Mouse (Mus musculus): ENCODE measurements at regions not wholly inside any gene's neighbourhood (a gene's known extent, or its start where the extent isn't known, plus 50 kb on each side); places are given as distances from the start of the nearest gene placed in this dataset.

DNA sequence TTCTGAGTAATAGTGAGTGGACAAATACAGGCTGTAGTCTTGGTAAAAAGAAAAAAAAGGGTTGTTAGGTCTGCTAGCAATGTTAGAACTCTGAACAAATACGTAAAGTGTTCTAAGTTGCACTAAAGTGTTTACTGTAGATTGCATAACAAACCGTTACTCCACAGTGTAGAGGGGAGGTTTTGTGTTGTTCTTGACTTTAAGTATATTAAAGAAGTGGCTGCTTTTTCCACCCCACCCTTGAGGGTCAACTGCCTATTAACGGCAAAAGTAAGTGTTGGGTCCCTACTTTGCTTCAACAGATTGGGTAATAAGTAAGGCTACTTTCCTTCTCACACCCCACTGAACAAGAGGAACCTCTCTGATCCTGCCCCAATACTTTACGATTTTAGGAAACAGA, 323.9 kb upstream of the Btbd3 start:
- H3K4me3 ChIP-seq (replicated peaks) = no peak overlapping the region
- H3K4me2 ChIP-seq = no peak overlapping the region
- H3K36me3 ChIP-seq (replicated peaks) = no peaks in the 10 kb centered on the region
- WGBS (ENCODE audit: insufficient replicate concordance) = 56% methylated on average over 4 of the region's 4 CpGs
- no peaks in the 10 kb centered on the region for H3K4me1 ChIP-seq (replicated peaks)
- H3K9me3 ChIP-seq (replicated peaks) = no peaks in the 10 kb centered on the region
- no peak for ATAC-seq (ENCODE audit: insufficient read depth)
- no peak overlapping the region for H3K27ac ChIP-seq (replicated peaks)
- H3K27me3 ChIP-seq = no peaks in the 10 kb centered on the region
- no peak overlapping the region for H3K9ac ChIP-seq

DNA sequence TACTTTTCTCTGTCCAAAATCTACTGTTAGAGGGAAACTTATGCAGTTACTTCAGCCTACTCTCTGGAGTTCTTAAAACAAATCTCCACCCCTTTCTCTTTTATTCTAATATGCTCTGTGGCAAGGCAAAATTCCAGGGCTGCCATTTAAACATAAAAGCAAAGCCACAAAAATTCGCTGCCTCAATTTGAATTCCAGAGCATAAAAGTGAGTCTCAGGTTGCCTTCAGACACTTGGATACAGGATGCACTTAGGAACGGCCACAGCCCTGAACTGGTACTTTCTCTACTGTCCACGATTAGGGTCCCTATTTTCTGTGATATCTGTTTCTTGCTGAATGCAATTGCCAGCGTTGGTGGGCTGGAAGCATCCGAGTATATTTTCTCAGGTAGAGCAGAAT, 330.9 kb upstream of the Btbd3 start:
- Histone ChIP-seq H3K36me3 (replicated peaks) (no peaks in the 10 kb centered on the region), H3K27me3 (no peaks in the 10 kb centered on the region), H3K4me3 (replicated peaks) (no peak overlapping the region), H3K4me2 (no peak overlapping the region), H3K9ac (no peak overlapping the region), H3K4me1 (replicated peaks) (no peaks in the 10 kb centered on the region), H3K27ac (replicated peaks) (no peak overlapping the region), H3K9me3 (replicated peaks) (no peaks in the 10 kb centered on the region)
- 47% methylated on average over 5 of the region's 5 CpGs for WGBS (ENCODE audit: insufficient replicate concordance)
- ATAC-seq (ENCODE audit: insufficient read depth) = no peak

- no peak overlapping the region for H3K4me3 ChIP-seq (replicated peaks)
- no peak overlapping the region for H3K9ac ChIP-seq
- H3K27ac ChIP-seq (replicated peaks) = no peak overlapping the region
- H3K4me1 ChIP-seq (replicated peaks) = no peaks in the 10 kb centered on the region
- H3K27me3 ChIP-seq = no peaks in the 10 kb centered on the region
- ATAC-seq (ENCODE audit: insufficient read depth) = no peak
- H3K4me2 ChIP-seq = no peak overlapping the region
- no peaks in the 10 kb centered on the region for H3K36me3 ChIP-seq (replicated peaks)
- 54% methylated on average over 2 of the region's 2 CpGs for WGBS (ENCODE audit: insufficient replicate concordance)
- no peaks in the 10 kb centered on the region for H3K9me3 ChIP-seq (replicated peaks)
Observed at GRCm38 (mm10) chr2:137924576-137924975, 331.8 kb upstream of the Btbd3 start.

DNA sequence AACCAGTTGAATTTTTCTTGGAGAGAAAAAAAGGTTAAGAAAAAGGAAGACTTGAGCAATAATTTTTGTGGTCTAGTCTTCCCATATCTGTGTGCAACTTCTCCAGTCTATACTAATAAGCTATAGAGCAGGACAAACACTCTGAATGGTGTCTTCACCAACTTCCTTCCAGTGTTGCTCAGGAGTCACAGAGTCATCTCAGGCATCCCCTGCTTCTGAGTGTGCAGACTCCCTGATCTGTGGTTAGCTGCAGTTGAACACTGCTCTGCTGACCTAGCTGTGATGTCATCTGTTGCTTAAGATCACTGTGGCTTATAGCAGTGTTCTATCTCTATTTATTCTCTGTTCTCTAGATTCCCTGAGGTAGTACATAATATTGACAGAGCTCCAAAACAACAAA, 357.9 kb upstream of the Btbd3 start:
- no peak overlapping the region for H3K4me2 ChIP-seq
- 0 out of 2 replicates have a peak, but pooled peaks have one; percentile 22 for ATAC-seq (ENCODE audit: insufficient read depth)

DNA sequence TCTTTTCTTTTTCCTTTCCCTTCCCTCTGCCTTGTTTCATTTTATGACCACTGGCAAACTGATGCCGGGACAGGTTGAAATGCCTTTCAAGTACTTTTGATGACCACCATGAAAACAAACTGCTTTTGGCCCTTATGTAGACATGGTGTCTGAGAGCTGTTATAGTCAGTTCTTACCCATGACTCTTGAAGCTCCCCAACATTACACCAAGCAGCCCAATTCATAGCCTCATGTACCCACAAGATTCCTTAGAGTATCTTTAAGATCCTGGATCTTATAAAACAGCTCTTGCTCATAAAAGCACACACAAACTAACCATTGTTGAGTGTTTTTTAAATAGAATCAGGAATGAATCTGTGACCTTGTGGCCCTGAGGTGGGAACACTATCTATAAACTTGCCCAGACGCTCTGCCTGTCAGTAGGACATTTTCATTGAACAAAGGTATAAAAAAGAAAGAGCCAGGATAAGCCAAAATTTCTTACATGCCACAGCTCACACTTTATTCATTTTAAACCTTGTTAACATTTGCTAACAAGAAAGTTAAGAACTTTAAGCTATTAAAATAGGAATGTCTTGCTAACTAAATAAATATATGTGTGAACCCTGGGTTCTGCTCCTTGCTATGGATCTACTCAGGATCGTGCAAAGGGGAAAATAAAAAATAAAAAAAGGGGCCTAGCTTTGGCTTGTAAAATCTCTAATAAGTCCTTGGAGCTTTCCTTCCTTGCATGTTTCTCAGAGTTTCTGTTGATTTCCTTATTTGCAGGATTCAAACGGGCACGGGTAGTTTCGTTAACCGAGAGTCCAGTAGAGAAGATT, 375.9 kb upstream of the Btbd3 start:
- Histone ChIP-seq H3K4me2 (no peak overlapping the region), H3K36me3 (replicated peaks) (no peaks in the 10 kb centered on the region), H3K27me3 (no peaks in the 10 kb centered on the region), H3K9ac (no peak overlapping the region), H3K27ac (replicated peaks) (no peak overlapping the region), H3K9me3 (replicated peaks) (no peaks in the 10 kb centered on the region), H3K4me3 (replicated peaks) (no peak overlapping the region), H3K4me1 (replicated peaks) (no peaks in the 10 kb centered on the region)
- WGBS (ENCODE audit: insufficient replicate concordance) = 46% methylated on average over 7 of the region's 7 CpGs
- ATAC-seq (ENCODE audit: insufficient read depth) = no peak

More for the DNA sequence above, 357.9 kb upstream of the Btbd3 start:
- Histone ChIP-seq H3K4me1 (replicated peaks) (no peaks in the 10 kb centered on the region), H3K27ac (replicated peaks) (no peak overlapping the region), H3K9ac (no peak overlapping the region), H3K27me3 (no peaks in the 10 kb centered on the region), H3K4me3 (replicated peaks) (no peak overlapping the region), H3K9me3 (replicated peaks) (no peaks in the 10 kb centered on the region), H3K36me3 (replicated peaks) (no peaks in the 10 kb centered on the region)

- Histone ChIP-seq H3K4me1 (replicated peaks) (no peaks in the 10 kb centered on the region), H3K9ac (no peak overlapping the region), H3K27ac (replicated peaks) (no peak overlapping the region), H3K4me3 (replicated peaks) (no peak overlapping the region), H3K4me2 (no peak overlapping the region), H3K27me3 (no peaks in the 10 kb centered on the region), H3K36me3 (replicated peaks) (no peaks in the 10 kb centered on the region), H3K9me3 (replicated peaks) (no peaks in the 10 kb centered on the region)
- no peak for ATAC-seq (ENCODE audit: insufficient read depth)
- 45% methylated on average over 4 of the region's 4 CpGs for WGBS (ENCODE audit: insufficient replicate concordance)
Observed at GRCm38 (mm10) chr2:137869676-137870075, 386.7 kb upstream of the Btbd3 start.

DNA sequence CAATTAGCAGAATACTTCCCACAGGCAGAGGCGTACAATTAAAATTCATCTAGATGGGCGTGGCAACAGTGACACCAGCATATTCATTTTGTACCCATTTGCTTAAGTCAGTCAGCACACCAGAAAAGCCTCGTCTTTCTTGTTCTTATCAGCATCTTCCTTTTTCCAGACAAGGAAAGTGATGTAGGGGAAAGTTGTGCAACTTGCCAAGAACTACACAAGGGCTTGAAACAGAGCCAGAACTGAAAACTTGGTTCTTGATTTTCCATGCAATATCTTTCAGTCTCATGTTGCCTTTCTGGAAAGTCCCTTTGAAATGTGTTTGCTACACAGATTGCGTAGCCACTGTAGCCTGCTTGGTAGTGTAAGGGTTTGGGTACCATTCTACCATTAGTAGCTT, 401.9 kb upstream of the Btbd3 start:
- 52% methylated on average over 4 of the region's 4 CpGs for WGBS (ENCODE audit: insufficient replicate concordance)
- H3K36me3 ChIP-seq (replicated peaks) = no peaks in the 10 kb centered on the region
- no peaks in the 10 kb centered on the region for H3K4me1 ChIP-seq (replicated peaks)

GRCm38 (mm10) chr2:137853399-137854259, 402.7 kb upstream of the Btbd3 start:
- Histone ChIP-seq H3K27ac (replicated peaks) (no peak overlapping the region), H3K27me3 (no peaks in the 10 kb centered on the region), H3K4me2 (no peak overlapping the region), H3K9ac (no peak overlapping the region), H3K36me3 (replicated peaks) (no peaks in the 10 kb centered on the region), H3K9me3 (replicated peaks) (no peaks in the 10 kb centered on the region), H3K4me3 (replicated peaks) (no peak overlapping the region), H3K4me1 (replicated peaks) (no peaks in the 10 kb centered on the region)
- ATAC-seq (ENCODE audit: insufficient read depth) = no peak
- 66% methylated on average over 10 of the region's 10 CpGs for WGBS (ENCODE audit: insufficient replicate concordance)

More for the DNA sequence above, 401.9 kb upstream of the Btbd3 start:
- no peak for ATAC-seq (ENCODE audit: insufficient read depth)
- no peak overlapping the region for H3K4me2 ChIP-seq
- no peaks in the 10 kb centered on the region for H3K27me3 ChIP-seq
- H3K4me3 ChIP-seq (replicated peaks) = no peak overlapping the region
- no peak overlapping the region for H3K27ac ChIP-seq (replicated peaks)
- no peak overlapping the region for H3K9ac ChIP-seq
- no peaks in the 10 kb centered on the region for H3K9me3 ChIP-seq (replicated peaks)

DNA sequence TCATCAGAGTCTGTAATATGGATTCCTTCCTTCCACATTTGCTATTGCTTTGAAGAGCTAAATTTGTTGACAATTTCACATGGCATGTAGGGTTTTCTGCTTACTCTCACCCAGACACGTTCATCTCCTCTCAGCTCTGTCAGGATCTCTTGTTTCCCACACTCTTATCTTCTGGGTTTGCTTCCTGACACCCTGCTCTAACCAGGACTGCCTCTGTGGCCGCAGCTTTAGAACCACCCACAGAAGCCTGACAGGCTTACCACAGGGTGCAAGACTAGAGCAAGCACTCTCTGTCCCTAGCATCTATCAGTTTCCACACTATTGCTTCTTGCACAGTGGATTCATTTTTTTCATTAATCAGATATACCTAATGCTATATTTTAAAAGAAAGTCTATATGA, 408.5 kb upstream of the Btbd3 start:
- no peak for ATAC-seq (ENCODE audit: insufficient read depth)
- 3% methylated on average over 2 of the region's 2 CpGs for WGBS (ENCODE audit: insufficient replicate concordance)
- Histone ChIP-seq H3K36me3 (replicated peaks) (no peaks in the 10 kb centered on the region), H3K9ac (no peak overlapping the region), H3K9me3 (replicated peaks) (no peaks in the 10 kb centered on the region), H3K27ac (replicated peaks) (no peak overlapping the region), H3K4me3 (replicated peaks) (no peak overlapping the region), H3K27me3 (no peaks in the 10 kb centered on the region), H3K4me1 (replicated peaks) (no peaks in the 10 kb centered on the region), H3K4me2 (no peak overlapping the region)

DNA sequence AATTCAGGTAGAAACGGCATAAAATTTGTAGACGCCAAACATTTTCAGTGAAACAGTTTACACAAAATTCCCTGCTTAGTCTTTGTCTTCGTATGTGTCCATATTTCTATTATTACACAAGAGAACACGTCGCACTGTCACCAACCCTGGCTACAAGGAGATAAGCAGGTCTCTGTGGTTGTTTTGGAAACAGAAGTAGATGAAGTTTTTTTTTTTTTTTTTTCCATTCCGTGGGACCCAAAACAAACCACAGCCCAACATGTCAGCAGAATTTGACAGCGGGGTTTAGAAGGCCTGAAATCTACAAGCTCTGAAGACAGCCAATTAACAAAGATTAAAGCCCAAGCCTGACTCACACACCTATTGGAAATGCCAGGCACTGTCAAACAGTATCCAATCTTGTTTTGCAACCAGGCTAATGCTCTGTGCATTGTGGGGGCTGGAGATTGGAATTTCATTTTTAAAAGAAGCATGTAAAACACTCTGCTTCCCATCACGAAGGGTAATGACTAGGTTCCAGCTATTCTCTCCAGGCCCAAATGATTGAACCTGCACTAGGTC, 428.5 kb upstream of the Btbd3 start:
- no peak overlapping the region for H3K4me2 ChIP-seq
- H3K9ac ChIP-seq = no peak overlapping the region
- no peaks in the 10 kb centered on the region for H3K27me3 ChIP-seq
- H3K9me3 ChIP-seq (replicated peaks) = no peaks in the 10 kb centered on the region
- no peak overlapping the region for H3K4me3 ChIP-seq (replicated peaks)
- no peaks in the 10 kb centered on the region for H3K36me3 ChIP-seq (replicated peaks)
- WGBS (ENCODE audit: insufficient replicate concordance) = 22% methylated on average over 8 of the region's 8 CpGs
- H3K27ac ChIP-seq (replicated peaks) = no peak overlapping the region
- no peak for ATAC-seq (ENCODE audit: insufficient read depth)
- no peaks in the 10 kb centered on the region for H3K4me1 ChIP-seq (replicated peaks)

DNA sequence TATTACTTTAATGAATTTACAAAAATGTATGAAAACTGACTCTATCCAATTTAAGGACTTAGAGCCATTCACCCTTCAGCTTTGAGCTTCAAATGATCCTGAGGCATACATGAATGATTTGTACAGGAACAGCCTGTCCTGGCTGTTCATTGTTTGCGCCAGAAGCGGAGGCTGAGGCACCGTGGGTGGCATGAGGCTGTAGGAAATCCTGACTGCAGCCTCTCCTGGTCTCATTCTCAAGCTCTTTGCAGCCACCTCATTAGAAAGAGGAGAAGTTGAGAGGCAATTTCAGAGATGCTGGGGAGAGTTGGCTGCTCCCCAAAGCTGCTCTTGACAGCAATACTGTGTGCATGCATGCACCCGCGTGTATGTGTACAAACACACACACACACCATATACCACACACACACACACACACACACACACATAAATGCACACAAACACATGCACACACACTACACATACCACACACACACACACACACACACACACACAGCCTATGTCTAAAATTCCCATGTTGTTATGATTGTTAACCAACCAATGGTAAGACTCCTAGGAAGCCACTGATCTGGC, 434.9 kb upstream of the Btbd3 start:
- H3K36me3 ChIP-seq (replicated peaks) = no peaks in the 10 kb centered on the region
- H3K9me3 ChIP-seq (replicated peaks) = no peaks in the 10 kb centered on the region
- no peak overlapping the region for H3K9ac ChIP-seq
- WGBS (ENCODE audit: insufficient replicate concordance) = 59% methylated on average over 5 of the region's 5 CpGs
- no peak for ATAC-seq (ENCODE audit: insufficient read depth)
- H3K27ac ChIP-seq (replicated peaks) = no peak overlapping the region
- no peak overlapping the region for H3K4me2 ChIP-seq
- H3K4me3 ChIP-seq (replicated peaks) = no peak overlapping the region
- H3K4me1 ChIP-seq (replicated peaks) = no peaks in the 10 kb centered on the region
- no peaks in the 10 kb centered on the region for H3K27me3 ChIP-seq
